Mouse (Mus musculus): Measurements from ENCODE around the gene Gm4201. TPM values are rescaled to one million over a fixed set of nuclear protein-coding genes. Genes with fewer than 3 reads are reported as not detected.

The Gm4201 gene
- not detected in 2 replicates for polyA plus RNA-seq (2012; rRNA removed; ENCODE audit: low replicate concordance)

GRCm38 (mm10) chr7:22565243-22565642 lies at the start of gene Gm4201:
TSS of gene Gm4201 (minus strand) at chr7:22565343.

GRCm38 (mm10) chr7:22588027-22588426 lies 22.9 kb upstream of the Gm4201 start, which contains the start of gene Gm4565:
TSS of gene Gm4565 (minus strand) at chr7:22588127.

GRCm38 (mm10) chr7:22534787-22535186 lies 30.4 kb downstream of the Gm4201 start, which contains the start of gene Gm8677:
TSS of gene Gm8677 (minus strand) at chr7:22534887.

GRCm38 (mm10) chr7:22522667-22523066 lies 42.5 kb downstream of the Gm4201 start, which contains the start of gene Vmn1r152:
TSS of gene Vmn1r152 (plus strand) at chr7:22522967.

Other genes starting within 250 kb of the Gm4201 start
- not detected in 2 replicates for gene Gm4187, start 235.6 kb downstream of the Gm4201 start, polyA plus RNA-seq (2012; rRNA removed; ENCODE audit: low replicate concordance)
- not detected in 2 replicates for gene Gm8660, start 194.3 kb downstream of the Gm4201 start, polyA plus RNA-seq (2012; rRNA removed; ENCODE audit: low replicate concordance)
- not detected in 2 replicates for gene Vmn1r148, start 151.8 kb downstream of the Gm4201 start, polyA plus RNA-seq (2012; rRNA removed; ENCODE audit: low replicate concordance)
- gene Vmn1r149, start 127.1 kb downstream of the Gm4201 start, polyA plus RNA-seq (2012; rRNA removed; ENCODE audit: low replicate concordance): not detected in 2 replicates
- not detected in 2 replicates for gene Gm10665, start 101.3 kb downstream of the Gm4201 start, polyA plus RNA-seq (2012; rRNA removed; ENCODE audit: low replicate concordance)
- not detected in 2 replicates for gene Vmn1r151, start 65.7 kb downstream of the Gm4201 start, polyA plus RNA-seq (2012; rRNA removed; ENCODE audit: low replicate concordance)
- not detected in 2 replicates for gene Vmn1r152, start 42.4 kb downstream of the Gm4201 start, polyA plus RNA-seq (2012; rRNA removed; ENCODE audit: low replicate concordance)
- gene Gm8677, start 30.5 kb downstream of the Gm4201 start, polyA plus RNA-seq (2012; rRNA removed; ENCODE audit: low replicate concordance): not detected in 2 replicates
- not detected in 2 replicates for gene Gm4565, start 22.8 kb upstream of the Gm4201 start, polyA plus RNA-seq (2012; rRNA removed; ENCODE audit: low replicate concordance)
- gene Vmn1r155, start 92.7 kb upstream of the Gm4201 start, polyA plus RNA-seq (2012; rRNA removed; ENCODE audit: low replicate concordance): not detected in 2 replicates
- not detected in 2 replicates for gene Gm8693, start 127.0 kb upstream of the Gm4201 start, polyA plus RNA-seq (2012; rRNA removed; ENCODE audit: low replicate concordance)
- gene Gm4567, start 154.4 kb upstream of the Gm4201 start, polyA plus RNA-seq (2012; rRNA removed; ENCODE audit: low replicate concordance): not detected in 2 replicates
- gene Vmn1r157, start 196.4 kb upstream of the Gm4201 start, polyA plus RNA-seq (2012; rRNA removed; ENCODE audit: low replicate concordance): not detected in 2 replicates
- gene Vmn1r158, start 225.4 kb upstream of the Gm4201 start, polyA plus RNA-seq (2012; rRNA removed; ENCODE audit: low replicate concordance): not detected in 2 replicates

Data from duodenum, adult 2 months (tissue).